Mouse (Mus musculus): Measurements from ENCODE around the gene Ap3b1. TPM values are rescaled to one million over a fixed set of nuclear protein-coding genes. Genes with fewer than 3 reads are reported as not detected.

The Ap3b1 gene
- total and polyA plus RNA-seq, 2 experiments, result 21.1 to 28.3 TPM

DNA sequence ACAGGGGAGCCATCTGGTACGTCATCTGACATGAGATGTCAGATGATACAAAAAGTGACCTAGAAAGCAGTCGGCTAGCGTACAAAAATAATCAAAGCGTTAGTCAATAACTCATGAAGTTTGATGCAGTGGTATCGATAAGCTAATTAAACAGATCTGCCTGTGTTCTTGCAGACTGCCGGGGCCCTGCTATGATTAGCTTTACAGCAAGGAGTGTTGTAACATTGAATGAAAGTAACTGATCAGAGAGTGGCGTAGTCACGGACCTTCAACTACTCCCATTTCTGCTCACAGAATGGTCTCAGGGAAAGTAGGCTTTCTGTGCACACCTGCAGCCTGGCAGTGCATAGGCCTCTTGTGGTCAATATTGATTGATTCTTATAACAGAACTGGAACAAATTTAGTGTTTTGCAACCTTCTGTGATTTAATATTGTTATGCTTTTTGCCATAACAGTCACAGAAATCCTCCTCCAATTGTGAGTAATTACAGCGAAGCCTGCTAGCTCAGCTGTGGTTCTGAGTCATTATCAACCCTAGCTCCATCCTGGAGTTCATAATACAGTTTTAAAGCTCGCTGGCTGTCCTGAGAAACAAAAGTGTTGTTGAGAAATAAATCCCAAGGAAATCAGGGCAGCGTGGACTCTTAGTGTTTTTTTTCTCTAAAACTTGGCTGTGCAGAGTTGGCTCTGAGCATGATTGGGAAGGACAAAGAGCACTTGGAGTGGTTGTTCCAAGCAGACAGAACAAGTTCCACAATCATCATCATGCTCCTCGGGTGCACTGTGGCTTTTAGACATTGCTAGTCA, 40.0 kb downstream of the Ap3b1 start:
- peak overlapping the region; percentile 90 for H3K27ac ChIP-seq (replicated peaks; ENCODE audit: insufficient read depth, low read depth, low read length)
- peaks cover 18% of the 10 kb centered on the region for H3K4me1 ChIP-seq (ENCODE audit: control insufficient read depth, insufficient read depth, low read length)
- TF ChIP-seq CTCF (IDR thresholded peaks at IDR 0.05; ENCODE audit: low read depth, low read length) (no peak), POLR2A (IDR thresholded peaks at IDR 0.05; ENCODE audit: extremely low read depth, insufficient read depth, low read length) (no peak)
- H3K27me3 ChIP-seq (ENCODE audit: control insufficient read depth, insufficient read depth, low read length), result no peaks in the 10 kb centered on the region
- DNase-seq (ENCODE audit: extremely low read depth, low read depth, low spot score), result peak; percentile 95
- peaks cover 6% of the 10 kb centered on the region; the same call in 1 of the 2 replicates for H3K79me2 ChIP-seq (ENCODE audit: control insufficient read depth, insufficient read depth, low read length)
- H3K4me3 ChIP-seq (ENCODE audit: insufficient read depth, low read depth, low read length), result no peak overlapping the region
- H3K36me3 ChIP-seq (ENCODE audit: control insufficient read depth, insufficient read depth, low read length), result peaks cover 20% of the 10 kb centered on the region
- WGBS, result 29% methylated on average over 12 of the region's 12 CpGs
- H3K9ac ChIP-seq (ENCODE audit: low read depth, low read length), result peak overlapping the region; percentile 51; the same call in 1 of the 2 replicates

DNA sequence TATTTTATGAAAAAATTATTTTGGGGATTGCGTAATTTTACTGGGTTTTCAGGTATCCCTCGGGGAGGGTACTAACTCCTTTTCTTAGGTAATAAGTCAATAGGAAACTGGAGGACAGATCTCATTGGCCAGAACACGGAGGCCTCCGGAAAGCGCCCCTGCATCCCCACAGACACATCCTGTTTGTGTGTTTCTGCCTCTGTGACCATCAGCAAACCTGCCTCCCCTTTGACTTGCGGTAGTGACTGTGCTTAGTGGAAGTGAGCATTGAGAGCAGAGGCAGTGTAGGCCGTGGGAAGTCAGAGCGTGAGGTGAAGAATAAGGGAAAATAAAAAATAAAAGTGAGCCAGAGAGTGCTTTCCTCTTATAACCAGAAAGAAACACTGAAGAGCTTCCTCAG, 41.7 kb downstream of the Ap3b1 start:
- TF ChIP-seq POLR2A (IDR thresholded peaks at IDR 0.05; ENCODE audit: extremely low read depth, insufficient read depth, low read length), result no peak
- TF ChIP-seq CTCF (IDR thresholded peaks at IDR 0.05; ENCODE audit: low read depth, low read length), result no peak
- WGBS, result 71% methylated on average over 8 of the region's 8 CpGs

DNA sequence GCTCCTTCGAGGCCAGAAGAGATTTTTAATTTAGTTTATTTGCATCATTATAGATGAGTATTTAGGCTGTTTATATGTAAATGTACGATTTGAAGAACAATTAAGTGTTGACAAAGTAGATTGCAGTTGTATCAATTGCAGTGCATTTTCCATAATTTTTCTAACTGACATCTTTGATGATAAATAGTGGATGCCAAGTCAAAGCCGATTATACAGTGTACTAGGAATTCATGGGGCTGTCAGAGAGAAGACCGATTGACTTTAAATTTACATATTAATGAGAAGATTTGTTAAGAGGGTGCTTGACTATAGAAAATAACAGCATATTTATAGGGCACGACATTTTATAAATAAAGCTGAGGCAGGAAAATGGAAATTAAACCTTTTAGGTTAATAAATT, 64.8 kb downstream of the Ap3b1 start:
- H3K4me1 ChIP-seq (ENCODE audit: control insufficient read depth, insufficient read depth, low read length), result no peaks in the 10 kb centered on the region
- DNase-seq (ENCODE audit: extremely low read depth, low read depth, low spot score), result no peak
- H3K9ac ChIP-seq (ENCODE audit: low read depth, low read length), result no peak overlapping the region
- no peaks in the 10 kb centered on the region for H3K27me3 ChIP-seq (ENCODE audit: control insufficient read depth, insufficient read depth, low read length)
- H3K27ac ChIP-seq (replicated peaks; ENCODE audit: insufficient read depth, low read depth, low read length), result no peak overlapping the region
- peaks cover 3% of the 10 kb centered on the region; the same call in 1 of the 2 replicates for H3K79me2 ChIP-seq (ENCODE audit: control insufficient read depth, insufficient read depth, low read length)
- peaks cover 2% of the 10 kb centered on the region; the same call in 1 of the 2 replicates for H3K36me3 ChIP-seq (ENCODE audit: control insufficient read depth, insufficient read depth, low read length)
- H3K4me3 ChIP-seq (ENCODE audit: insufficient read depth, low read depth, low read length), result no peak overlapping the region
- no peak for TF ChIP-seq CTCF (IDR thresholded peaks at IDR 0.05; ENCODE audit: low read depth, low read length)
- no peak for TF ChIP-seq POLR2A (IDR thresholded peaks at IDR 0.05; ENCODE audit: extremely low read depth, insufficient read depth, low read length)
- 95% methylated on average over 5 of the region's 5 CpGs for WGBS

More for the DNA sequence above, 41.7 kb downstream of the Ap3b1 start:
- no peak for DNase-seq (ENCODE audit: extremely low read depth, low read depth, low spot score)
- H3K4me3 ChIP-seq (ENCODE audit: insufficient read depth, low read depth, low read length), result no peak overlapping the region
- H3K27ac ChIP-seq (replicated peaks; ENCODE audit: insufficient read depth, low read depth, low read length), result no peak overlapping the region
- no peaks in the 10 kb centered on the region for H3K27me3 ChIP-seq (ENCODE audit: control insufficient read depth, insufficient read depth, low read length)
- H3K9ac ChIP-seq (ENCODE audit: low read depth, low read length), result no peak overlapping the region
- peaks cover 24% of the 10 kb centered on the region for H3K4me1 ChIP-seq (ENCODE audit: control insufficient read depth, insufficient read depth, low read length)
- peaks cover 9% of the 10 kb centered on the region; the same call in 1 of the 2 replicates for H3K79me2 ChIP-seq (ENCODE audit: control insufficient read depth, insufficient read depth, low read length)
- peaks cover 21% of the 10 kb centered on the region for H3K36me3 ChIP-seq (ENCODE audit: control insufficient read depth, insufficient read depth, low read length)

DNA sequence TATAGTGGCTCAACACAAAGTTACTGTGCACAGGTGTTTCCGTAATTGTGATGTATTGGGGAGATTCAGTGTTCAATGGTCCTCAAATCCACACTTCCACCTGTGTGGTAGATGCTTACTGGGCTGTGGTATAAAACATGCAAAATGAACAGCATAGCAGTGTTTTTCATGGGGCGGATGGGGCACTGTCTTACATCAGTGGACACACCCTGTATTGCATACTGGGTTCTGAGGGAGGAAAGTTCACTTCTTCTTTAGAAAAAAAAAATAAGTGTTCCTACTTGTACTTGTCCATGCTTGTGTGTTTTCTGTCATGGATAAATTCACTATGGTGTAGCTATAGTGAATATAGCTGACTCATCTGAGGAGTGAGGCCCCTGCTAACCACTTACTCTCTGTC, 70.8 kb downstream of the Ap3b1 start:
- 82% methylated on average over 2 of the region's 2 CpGs for WGBS

DNA sequence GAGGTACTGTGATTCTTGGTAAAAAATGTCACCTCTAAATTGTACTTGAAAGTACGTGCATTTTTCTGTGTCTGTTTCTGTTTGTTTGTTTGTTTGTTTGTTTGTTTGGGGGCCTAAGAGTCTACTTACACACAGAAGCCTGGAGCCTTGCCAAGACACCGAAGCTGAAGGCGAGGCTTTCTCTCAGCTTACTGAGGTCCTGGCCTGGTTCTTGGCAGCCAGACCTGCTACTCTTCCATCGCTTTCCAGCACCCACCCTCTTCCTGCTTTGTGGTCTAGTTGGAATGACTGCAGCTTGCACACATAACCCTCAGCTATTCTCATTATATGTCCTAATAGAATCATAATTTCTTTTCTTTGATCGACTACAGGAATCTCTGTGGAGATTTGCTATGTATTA, 80.6 kb downstream of the Ap3b1 start:
- no peak overlapping the region for H3K4me3 ChIP-seq (ENCODE audit: insufficient read depth, low read depth, low read length)
- H3K4me1 ChIP-seq (ENCODE audit: control insufficient read depth, insufficient read depth, low read length), result no peaks in the 10 kb centered on the region
- H3K27me3 ChIP-seq (ENCODE audit: control insufficient read depth, insufficient read depth, low read length), result no peaks in the 10 kb centered on the region
- 57% methylated on average over 5 of the region's 5 CpGs for WGBS
- no peak for TF ChIP-seq POLR2A (IDR thresholded peaks at IDR 0.05; ENCODE audit: extremely low read depth, insufficient read depth, low read length)
- TF ChIP-seq CTCF (IDR thresholded peaks at IDR 0.05; ENCODE audit: low read depth, low read length), result no peak
- H3K79me2 ChIP-seq (ENCODE audit: control insufficient read depth, insufficient read depth, low read length), result peaks cover 3% of the 10 kb centered on the region; the same call in 1 of the 2 replicates
- DNase-seq (ENCODE audit: extremely low read depth, low read depth, low spot score), result no peak
- H3K9ac ChIP-seq (ENCODE audit: low read depth, low read length), result no peak overlapping the region
- no peak overlapping the region for H3K27ac ChIP-seq (replicated peaks; ENCODE audit: insufficient read depth, low read depth, low read length)
- H3K36me3 ChIP-seq (ENCODE audit: control insufficient read depth, insufficient read depth, low read length), result peaks cover 12% of the 10 kb centered on the region; the same call in 1 of the 2 replicates

More for the DNA sequence above, 70.8 kb downstream of the Ap3b1 start:
- peaks cover 5% of the 10 kb centered on the region for H3K4me1 ChIP-seq (ENCODE audit: control insufficient read depth, insufficient read depth, low read length)
- no peak overlapping the region for H3K9ac ChIP-seq (ENCODE audit: low read depth, low read length)
- H3K4me3 ChIP-seq (ENCODE audit: insufficient read depth, low read depth, low read length), result no peak overlapping the region
- no peak for DNase-seq (ENCODE audit: extremely low read depth, low read depth, low spot score)
- H3K79me2 ChIP-seq (ENCODE audit: control insufficient read depth, insufficient read depth, low read length), result peaks cover 6% of the 10 kb centered on the region; the same call in 1 of the 2 replicates
- TF ChIP-seq POLR2A (IDR thresholded peaks at IDR 0.05; ENCODE audit: extremely low read depth, insufficient read depth, low read length) (no peak), CTCF (IDR thresholded peaks at IDR 0.05; ENCODE audit: low read depth, low read length) (no peak)
- H3K36me3 ChIP-seq (ENCODE audit: control insufficient read depth, insufficient read depth, low read length), result peaks cover 5% of the 10 kb centered on the region
- no peak overlapping the region for H3K27ac ChIP-seq (replicated peaks; ENCODE audit: insufficient read depth, low read depth, low read length)
- no peaks in the 10 kb centered on the region for H3K27me3 ChIP-seq (ENCODE audit: control insufficient read depth, insufficient read depth, low read length)

DNA sequence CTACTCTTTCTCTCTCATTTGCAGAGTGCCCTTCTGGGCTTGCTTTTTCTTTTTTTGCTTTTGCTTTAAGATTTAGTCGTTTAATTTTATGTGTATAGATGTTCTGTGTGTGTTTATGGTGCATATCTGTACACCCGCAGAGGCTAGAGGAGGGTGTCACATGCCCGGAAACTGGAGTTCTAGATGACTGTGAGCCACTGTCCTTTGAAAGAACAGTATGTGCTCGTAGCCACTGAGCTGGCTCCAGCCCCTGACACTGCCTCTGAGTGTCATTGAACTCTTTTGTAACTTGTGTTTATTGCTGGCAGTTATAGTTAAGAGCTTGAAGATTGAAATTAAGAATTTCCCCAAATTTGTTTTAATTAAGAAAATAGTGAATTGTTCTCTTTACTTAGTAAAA, 82.4 kb downstream of the Ap3b1 start:
- peak; percentile 67 for DNase-seq (ENCODE audit: extremely low read depth, low read depth, low spot score)
- 53% methylated on average over 4 of the region's 4 CpGs for WGBS
- Histone ChIP-seq H3K27ac (replicated peaks; ENCODE audit: insufficient read depth, low read depth, low read length) (no peak overlapping the region; the same call in 1 of the 2 replicates), H3K27me3 (ENCODE audit: control insufficient read depth, insufficient read depth, low read length) (no peaks in the 10 kb centered on the region), H3K9ac (ENCODE audit: low read depth, low read length) (no peak overlapping the region), H3K4me3 (ENCODE audit: insufficient read depth, low read depth, low read length) (no peak overlapping the region), H3K79me2 (ENCODE audit: control insufficient read depth, insufficient read depth, low read length) (no peaks in the 10 kb centered on the region), H3K4me1 (ENCODE audit: control insufficient read depth, insufficient read depth, low read length) (no peaks in the 10 kb centered on the region), H3K36me3 (ENCODE audit: control insufficient read depth, insufficient read depth, low read length) (peaks cover 16% of the 10 kb centered on the region)
- TF ChIP-seq POLR2A (IDR thresholded peaks at IDR 0.05; ENCODE audit: extremely low read depth, insufficient read depth, low read length) (no peak), CTCF (IDR thresholded peaks at IDR 0.05; ENCODE audit: low read depth, low read length) (no peak)

All from liver, adult 2 months (tissue).